Mouse (Mus musculus) cerebellum, adult 9-11 months (tissue): ENCODE measurements around the gene Stpg4.

Experiments used
- DNase-seq: peaks from one replicate; pipeline ENCODE4 v3.0.0; 2022

The Stpg4 gene

DNA sequence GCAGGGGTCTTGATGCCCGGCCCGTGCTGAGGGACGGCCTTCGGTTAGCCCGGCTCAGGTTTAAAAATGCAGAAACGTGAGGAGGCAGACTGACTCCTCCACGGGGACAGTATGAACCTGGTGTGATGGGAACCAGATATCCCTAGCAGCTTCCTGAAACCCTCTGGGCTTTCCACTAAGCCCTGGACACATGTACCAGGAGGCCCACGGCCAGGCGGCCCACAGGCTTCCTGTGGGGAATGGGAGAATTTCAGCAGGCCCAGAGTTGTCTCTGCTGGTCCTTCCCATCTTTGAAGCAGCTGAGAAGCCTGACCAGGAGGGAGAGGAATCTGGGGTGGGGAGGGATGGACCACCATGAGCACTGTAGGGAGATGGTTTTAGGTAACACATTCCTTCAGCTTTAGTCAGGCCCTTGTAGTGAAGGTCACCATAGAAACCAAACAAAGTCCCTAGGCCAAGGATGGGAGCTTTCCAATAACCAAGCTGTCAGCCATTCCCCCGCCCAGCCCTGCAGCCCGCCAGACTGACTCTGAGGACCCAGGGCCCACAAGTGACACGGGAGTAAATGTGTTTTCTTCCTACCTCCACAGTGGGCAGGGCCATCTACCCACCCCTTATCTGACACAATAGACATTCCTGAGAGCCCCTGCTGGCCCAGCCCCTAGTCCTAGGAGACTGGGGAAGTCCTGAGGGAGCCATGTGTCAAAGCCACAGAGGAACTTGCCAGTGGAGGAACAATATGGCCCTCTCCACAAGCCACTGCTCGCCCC lies 76.9 kb downstream of the Stpg4 start:
- DNase-seq: no peak

DNA sequence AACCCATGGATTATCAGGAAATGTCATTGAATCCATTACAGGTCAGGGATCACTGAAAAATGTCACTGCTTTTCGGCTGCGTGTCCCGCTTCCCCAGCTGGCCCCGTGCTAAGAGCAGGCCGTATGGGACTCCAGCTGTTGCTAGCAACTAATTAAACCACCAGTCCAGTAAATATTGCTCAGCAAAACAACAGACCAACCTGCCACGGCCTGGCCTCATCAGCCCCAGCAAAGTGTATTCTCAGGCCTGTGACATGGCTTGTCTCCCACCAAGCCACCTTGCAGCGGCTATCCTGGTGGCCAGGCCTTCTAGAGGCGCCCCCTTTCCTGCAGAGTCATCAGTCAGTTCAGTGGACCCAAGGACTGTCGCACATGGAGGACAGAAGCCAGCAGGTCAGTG lies 78.0 kb downstream of the Stpg4 start:
- no peak for DNase-seq

DNA sequence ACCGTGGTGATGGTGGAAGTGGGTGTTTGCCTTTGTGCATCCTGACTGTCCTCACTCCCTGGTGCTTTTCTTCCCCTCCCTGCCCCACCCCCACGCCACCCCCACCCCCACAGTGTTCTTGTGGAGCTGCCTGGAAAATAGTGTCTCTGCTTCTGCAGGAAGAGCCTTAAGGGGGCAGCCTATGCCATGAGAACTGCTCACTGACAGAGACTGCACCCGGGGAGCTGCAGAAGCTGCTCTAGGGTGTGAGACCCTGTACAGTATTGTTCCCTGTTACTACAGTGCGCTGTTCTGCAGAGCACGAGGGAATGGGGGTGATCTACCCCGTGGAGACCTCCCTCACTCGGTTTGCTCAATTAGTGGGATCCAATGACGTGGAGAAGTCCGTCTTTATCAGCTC lies 78.5 kb downstream of the Stpg4 start:
- DNase-seq: no peak

DNA sequence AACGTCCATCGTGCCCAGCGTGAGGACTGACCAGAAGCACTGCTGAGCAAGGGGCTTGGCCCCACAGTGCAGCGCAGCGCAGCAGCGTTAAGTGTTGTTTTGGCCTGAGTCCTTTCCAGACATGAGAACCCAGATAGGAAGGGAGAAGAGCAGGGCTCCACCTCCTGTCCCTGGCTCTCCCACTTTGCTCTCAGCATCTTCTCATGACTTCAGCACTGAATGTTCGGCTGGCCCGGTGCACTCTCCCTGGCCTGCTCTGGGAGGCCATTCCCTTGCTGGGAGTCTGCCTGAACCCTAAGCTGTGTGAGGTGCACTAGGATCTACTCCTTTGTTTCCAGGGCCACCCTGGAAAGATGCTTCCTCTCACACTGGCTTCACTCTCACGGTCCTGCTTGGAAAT lies 79.2 kb downstream of the Stpg4 start:
- no peak for DNase-seq

DNA sequence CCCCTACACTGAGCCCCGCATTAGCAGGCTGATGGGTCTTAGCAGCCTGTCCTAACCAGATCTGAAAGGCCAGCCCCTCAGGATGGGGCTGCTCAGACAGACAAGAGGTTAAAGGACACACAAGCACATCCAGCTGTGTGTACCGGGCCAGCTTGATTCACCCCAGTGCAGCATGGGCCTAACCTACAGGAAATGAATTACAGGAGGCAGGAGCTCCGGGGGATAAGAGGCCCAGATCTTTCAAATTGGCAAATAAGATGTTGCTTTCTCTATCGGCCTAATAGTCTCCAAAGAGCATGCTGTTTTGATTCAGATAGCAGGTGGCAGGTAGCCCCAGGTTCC lies 82.3 kb downstream of the Stpg4 start:
- DNase-seq: no peak

DNA sequence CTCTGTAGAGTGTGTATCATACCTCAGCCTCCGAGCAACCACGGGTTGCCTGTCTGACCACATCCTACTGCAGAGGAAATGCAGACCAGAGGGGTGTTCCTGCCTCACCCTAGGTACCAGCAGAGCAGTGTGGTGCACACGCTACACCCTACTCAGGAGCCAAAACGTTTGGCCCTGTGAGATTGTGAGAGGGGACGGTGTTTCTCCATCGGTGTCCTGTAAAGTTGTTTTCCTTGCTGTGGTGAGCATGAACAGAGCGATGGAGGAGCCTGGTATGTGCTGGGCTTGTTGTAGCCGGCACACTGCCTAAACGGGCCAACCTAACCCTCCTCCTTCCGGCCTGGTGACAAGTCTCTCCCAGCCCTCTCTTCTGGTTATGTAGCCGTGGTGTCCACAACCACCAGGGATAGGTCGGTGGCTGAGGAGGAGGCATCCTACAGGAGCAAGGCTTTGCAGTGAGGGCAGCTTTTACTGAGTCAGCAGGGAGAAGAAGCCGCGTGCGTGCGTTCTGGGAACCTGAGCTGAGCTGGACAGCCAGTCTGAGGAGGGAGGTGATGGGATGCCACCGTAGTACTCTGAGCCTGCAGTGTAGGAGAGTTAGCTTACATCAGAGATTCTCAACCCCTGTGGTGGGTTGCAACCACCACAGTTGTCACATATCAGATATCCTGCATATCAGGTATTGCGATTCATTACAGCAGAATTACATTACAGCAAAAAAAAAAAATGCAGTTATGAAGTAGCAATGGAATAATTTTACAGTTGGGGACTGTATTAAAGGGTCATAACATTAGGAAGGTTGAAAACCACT lies 82.9 kb downstream of the Stpg4 start:
- DNase-seq: no peak

DNA sequence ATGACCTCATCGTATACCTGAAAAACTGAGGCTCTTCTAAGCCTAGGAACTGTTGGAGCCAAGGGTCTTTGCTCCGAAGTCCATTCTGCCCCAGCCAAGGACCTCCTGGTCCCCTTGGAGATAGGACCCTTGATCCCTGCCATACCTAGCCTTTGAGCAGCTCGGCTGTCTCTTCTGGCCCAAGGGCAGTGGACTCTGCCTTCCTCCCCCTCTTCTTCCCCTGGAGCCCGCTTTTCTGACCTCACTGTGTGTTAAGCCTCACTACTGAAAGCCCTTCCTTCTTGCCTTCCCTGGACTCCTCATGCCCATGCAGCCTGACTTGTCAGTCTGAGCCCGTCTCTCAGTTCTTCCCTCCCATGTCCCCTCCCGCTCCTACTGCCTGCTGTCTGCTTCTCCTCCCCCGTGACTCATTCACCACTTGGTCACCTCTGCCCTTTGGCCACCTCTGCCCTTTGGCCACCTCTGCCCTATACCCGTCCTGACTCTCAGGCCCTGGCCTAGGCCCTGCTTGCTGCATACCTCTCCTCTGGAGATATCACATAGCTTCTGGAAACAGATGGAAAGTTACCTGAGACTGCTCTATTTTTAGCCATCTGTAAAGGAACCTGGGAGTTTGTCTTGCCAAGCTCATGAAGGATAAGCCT lies 84.4 kb downstream of the Stpg4 start:
- no peak for DNase-seq
